Mouse (Mus musculus): ENCODE results near the gene Mrpl43. TPM values are rescaled to one million over a fixed set of nuclear protein-coding genes. Genes with fewer than 3 reads are reported as not detected.

Gene Mrpl43
- polyA plus RNA-seq, 1 experiment, result 53.1 TPM

DNA sequence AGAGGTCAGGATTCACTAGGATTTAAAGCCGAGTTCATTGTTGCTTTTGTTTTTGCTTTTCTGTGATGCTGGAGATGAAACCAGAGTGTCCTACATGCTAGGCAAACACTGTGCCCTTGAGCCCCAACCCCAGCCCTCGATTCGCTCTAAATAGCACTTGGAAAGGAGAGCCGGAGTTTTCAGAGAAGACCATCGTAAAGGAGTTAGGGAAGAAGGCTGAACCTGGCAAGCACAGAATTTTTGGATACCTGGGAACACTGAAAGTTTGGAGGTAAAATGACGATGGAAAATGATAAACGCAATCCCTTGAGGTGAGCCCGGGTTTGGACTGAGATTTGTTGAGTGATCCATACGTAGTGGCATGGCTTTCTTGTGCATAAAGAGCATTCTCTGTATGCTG, 17.9 kb downstream of the Mrpl43 start:
- no peak for DNase-seq (ENCODE audit: low read depth in 1 of 2, low spot score in 2 of 2)
- WGBS, result 60% methylated on average over 9 of the region's 9 CpGs
- H3K4me3 ChIP-seq (ENCODE audit: extremely low read depth, insufficient read depth, insufficient read length), result no peak overlapping the region
- H3K27ac ChIP-seq (ENCODE audit: insufficient read depth, low read length), result no peak overlapping the region
- no peak for TF ChIP-seq POLR2A (IDR thresholded peaks at IDR 0.05; ENCODE audit: low read depth, low read length)
- TF ChIP-seq CTCF (IDR thresholded peaks at IDR 0.05; ENCODE audit: extremely low read depth, insufficient read depth, insufficient read length, insufficient replicate concordance), result no peak
- H3K4me1 ChIP-seq (ENCODE audit: control insufficient read depth, insufficient read depth, insufficient read length), result peaks cover 7% of the 10 kb centered on the region
- no peaks in the 10 kb centered on the region; the same call in 1 of the 2 replicates for H3K36me3 ChIP-seq (ENCODE audit: control insufficient read depth, insufficient read depth, low read length)
- peaks cover 12% of the 10 kb centered on the region for H3K27me3 ChIP-seq (ENCODE audit: control insufficient read depth, insufficient read depth, low read length)

GRCm38 (mm10) chr19:44987851-44988250, 18.4 kb downstream of the Mrpl43 start:
- DNase-seq (ENCODE audit: low read depth in 1 of 2, low spot score in 2 of 2), result no peak
- Histone ChIP-seq H3K4me1 (ENCODE audit: control insufficient read depth, insufficient read depth, insufficient read length) (peaks cover 7% of the 10 kb centered on the region), H3K27ac (ENCODE audit: insufficient read depth, low read length) (no peak overlapping the region), H3K27me3 (ENCODE audit: control insufficient read depth, insufficient read depth, low read length) (peaks cover 12% of the 10 kb centered on the region), H3K36me3 (ENCODE audit: control insufficient read depth, insufficient read depth, low read length) (no peaks in the 10 kb centered on the region; the same call in 1 of the 2 replicates), H3K4me3 (ENCODE audit: extremely low read depth, insufficient read depth, insufficient read length) (no peak overlapping the region)
- 77% methylated on average over 6 of the region's 6 CpGs for WGBS
- TF ChIP-seq CTCF (IDR thresholded peaks at IDR 0.05; ENCODE audit: extremely low read depth, insufficient read depth, insufficient read length, insufficient replicate concordance) (no peak), POLR2A (IDR thresholded peaks at IDR 0.05; ENCODE audit: low read depth, low read length) (no peak)

DNA sequence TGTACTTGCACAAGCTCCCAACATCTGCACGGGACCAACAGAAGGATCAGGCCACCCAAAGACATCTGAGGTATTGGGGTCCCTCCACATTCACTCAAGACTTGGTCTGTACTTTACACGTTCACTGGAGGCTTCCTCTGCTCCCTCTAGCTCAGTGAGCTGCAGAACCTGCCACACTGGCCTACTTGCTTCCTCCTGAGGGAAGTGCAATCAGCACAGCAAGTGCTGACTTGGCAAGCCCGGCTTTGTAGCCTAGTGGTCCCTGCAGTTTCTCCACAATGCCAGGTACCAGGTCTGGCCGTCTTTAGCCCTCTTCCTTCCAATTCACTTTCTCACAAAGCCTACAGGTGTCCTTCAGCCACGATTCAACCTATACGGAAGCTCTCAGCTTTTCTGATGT, 19.2 kb downstream of the Mrpl43 start:
- TF ChIP-seq CTCF (IDR thresholded peaks at IDR 0.05; ENCODE audit: extremely low read depth, insufficient read depth, insufficient read length, insufficient replicate concordance) (no peak), POLR2A (IDR thresholded peaks at IDR 0.05; ENCODE audit: low read depth, low read length) (no peak)
- no peak overlapping the region for H3K4me3 ChIP-seq (ENCODE audit: extremely low read depth, insufficient read depth, insufficient read length)
- no peak overlapping the region for H3K27ac ChIP-seq (ENCODE audit: insufficient read depth, low read length)
- 71% methylated on average over 6 of the region's 6 CpGs for WGBS
- peaks cover under 1% of the 10 kb centered on the region for H3K36me3 ChIP-seq (ENCODE audit: control insufficient read depth, insufficient read depth, low read length)
- peaks cover 12% of the 10 kb centered on the region for H3K27me3 ChIP-seq (ENCODE audit: control insufficient read depth, insufficient read depth, low read length)
- no peak for DNase-seq (ENCODE audit: low read depth in 1 of 2, low spot score in 2 of 2)
- H3K4me1 ChIP-seq (ENCODE audit: control insufficient read depth, insufficient read depth, insufficient read length), result peaks cover 4% of the 10 kb centered on the region; the same call in 1 of the 2 replicates

GRCm38 (mm10) chr19:44985159-44985988, 20.9 kb downstream of the Mrpl43 start:
- H3K27me3 ChIP-seq (ENCODE audit: control insufficient read depth, insufficient read depth, low read length), result peaks cover 12% of the 10 kb centered on the region
- DNase-seq (ENCODE audit: low read depth in 1 of 2, low spot score in 2 of 2), result no peak
- H3K4me3 ChIP-seq (ENCODE audit: extremely low read depth, insufficient read depth, insufficient read length), result no peak overlapping the region
- peaks cover 7% of the 10 kb centered on the region for H3K36me3 ChIP-seq (ENCODE audit: control insufficient read depth, insufficient read depth, low read length)
- H3K4me1 ChIP-seq (ENCODE audit: control insufficient read depth, insufficient read depth, insufficient read length), result peaks cover 4% of the 10 kb centered on the region; the same call in 1 of the 2 replicates
- 67% methylated on average over 5 of the region's 5 CpGs for WGBS
- no peak overlapping the region for H3K27ac ChIP-seq (ENCODE audit: insufficient read depth, low read length)
- TF ChIP-seq POLR2A (IDR thresholded peaks at IDR 0.05; ENCODE audit: low read depth, low read length) (no peak), CTCF (IDR thresholded peaks at IDR 0.05; ENCODE audit: extremely low read depth, insufficient read depth, insufficient read length, insufficient replicate concordance) (no peak)

GRCm38 (mm10) chr19:44984420-44984819, 21.8 kb downstream of the Mrpl43 start:
- 94% methylated on average over 4 of the region's 4 CpGs for WGBS
- Histone ChIP-seq H3K27ac (ENCODE audit: insufficient read depth, low read length) (no peak overlapping the region), H3K4me1 (ENCODE audit: control insufficient read depth, insufficient read depth, insufficient read length) (peaks cover 4% of the 10 kb centered on the region; the same call in 1 of the 2 replicates), H3K27me3 (ENCODE audit: control insufficient read depth, insufficient read depth, low read length) (peaks cover 6% of the 10 kb centered on the region), H3K36me3 (ENCODE audit: control insufficient read depth, insufficient read depth, low read length) (peaks cover 7% of the 10 kb centered on the region), H3K4me3 (ENCODE audit: extremely low read depth, insufficient read depth, insufficient read length) (no peak overlapping the region)
- no peak for DNase-seq (ENCODE audit: low read depth in 1 of 2, low spot score in 2 of 2)
- TF ChIP-seq POLR2A (IDR thresholded peaks at IDR 0.05; ENCODE audit: low read depth, low read length) (no peak), CTCF (IDR thresholded peaks at IDR 0.05; ENCODE audit: extremely low read depth, insufficient read depth, insufficient read length, insufficient replicate concordance) (no peak)

- 95% methylated on average over 6 of the region's 6 CpGs for WGBS
- no peak for TF ChIP-seq CTCF (IDR thresholded peaks at IDR 0.05; ENCODE audit: extremely low read depth, insufficient read depth, insufficient read length, insufficient replicate concordance)
- TF ChIP-seq POLR2A (IDR thresholded peaks at IDR 0.05; ENCODE audit: low read depth, low read length), result no peak
Observed at GRCm38 (mm10) chr19:44983366-44983765, 22.9 kb downstream of the Mrpl43 start.

More at GRCm38 (mm10) chr19:44983366-44983765, 22.9 kb downstream of the Mrpl43 start:
- Histone ChIP-seq H3K4me3 (ENCODE audit: extremely low read depth, insufficient read depth, insufficient read length) (no peak overlapping the region), H3K27ac (ENCODE audit: insufficient read depth, low read length) (no peak overlapping the region), H3K4me1 (ENCODE audit: control insufficient read depth, insufficient read depth, insufficient read length) (no peaks in the 10 kb centered on the region), H3K36me3 (ENCODE audit: control insufficient read depth, insufficient read depth, low read length) (peaks cover 12% of the 10 kb centered on the region), H3K27me3 (ENCODE audit: control insufficient read depth, insufficient read depth, low read length) (no peaks in the 10 kb centered on the region)
- DNase-seq (ENCODE audit: low read depth in 1 of 2, low spot score in 2 of 2), result no peak

Data from spleen, adult 2 months (tissue).